Mouse (Mus musculus): ENCODE results near the gene Casp8. TPM values are rescaled to one million over a fixed set of nuclear protein-coding genes. Genes with fewer than 3 reads are reported as not detected.
A peak's percentile ranks its signal among the peaks of the same experiment; 100 is the strongest.

The Casp8 gene
- total and polyA plus RNA-seq, 3 experiments, result 36.2 to 59.3 (median 53.3) TPM

DNA sequence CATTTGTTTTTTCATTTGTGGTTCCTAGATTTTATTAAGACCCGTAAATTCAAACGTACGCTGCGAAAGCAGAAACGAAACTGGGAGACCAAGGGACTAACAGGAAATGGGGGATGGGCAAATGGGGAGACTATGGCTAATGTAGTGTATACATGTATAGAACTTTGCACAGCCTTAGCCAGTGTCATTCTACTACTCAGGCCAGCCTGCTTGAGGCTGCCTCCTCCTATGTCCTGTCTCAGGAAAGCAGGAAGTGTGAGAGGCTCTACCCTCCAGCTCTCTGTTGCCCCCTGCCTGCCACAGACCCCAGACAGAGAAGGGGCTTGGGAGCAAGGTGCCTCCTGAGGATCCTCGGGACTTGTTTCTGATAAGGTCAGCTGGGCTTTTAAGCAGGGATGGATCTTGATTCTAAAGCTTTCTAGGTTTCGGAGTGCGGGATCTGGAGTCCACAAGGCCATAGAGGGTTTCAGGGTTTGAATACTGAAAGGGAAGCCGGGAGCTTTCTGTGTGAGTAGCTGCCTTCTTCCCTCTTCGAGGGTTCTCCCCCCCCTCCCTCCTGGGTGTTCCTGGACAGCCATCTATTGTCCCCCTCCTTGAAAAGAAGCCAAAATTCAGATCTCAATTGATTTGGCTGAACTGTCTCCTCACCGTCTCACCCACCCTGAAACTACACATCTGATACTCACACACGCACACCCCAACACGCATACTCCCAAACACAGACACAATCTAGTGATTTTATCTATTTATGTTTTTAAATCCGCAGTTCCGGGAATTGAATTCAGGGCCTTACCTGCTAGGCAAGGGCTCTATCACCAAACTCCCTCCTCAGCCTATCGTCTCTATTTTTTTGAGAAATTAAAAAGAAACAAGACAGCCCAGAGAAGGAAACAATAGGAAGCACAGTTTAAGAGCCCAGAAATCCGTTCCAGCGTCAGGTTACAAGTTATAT is 7.4 kb downstream of the Casp8 start (continued):
- TF ChIP-seq ZNF384 (IDR thresholded peaks at IDR 0.05; ENCODE audit: low read depth, low read length), result no peak; the same call in 1 of the 2 replicates

DNA sequence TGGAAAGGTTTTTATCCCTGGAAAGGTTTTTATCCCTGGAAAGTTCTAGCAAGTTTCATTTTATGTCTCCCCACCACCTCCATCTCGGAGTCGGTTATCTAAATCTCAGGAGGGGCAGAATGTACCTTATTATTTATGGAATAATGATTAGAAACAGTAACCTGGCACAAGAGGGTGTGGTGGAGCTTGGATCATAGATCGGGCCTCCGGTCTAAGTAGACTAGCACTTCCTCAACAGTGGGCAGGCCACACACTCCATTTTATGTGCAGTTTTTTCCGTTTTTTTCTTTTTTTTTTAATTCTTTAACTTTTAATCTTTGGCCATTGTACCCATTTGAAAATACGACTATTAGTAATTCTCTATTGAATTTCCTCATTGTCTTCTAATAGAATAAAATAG is 8.4 kb downstream of the Casp8 start:
- H3K4me3 ChIP-seq (replicated peaks in 1 of 3; ENCODE audit: low read depth in 2 of 3, low read length in 2 of 3, poor library complexity in 1 of 3), result peak overlapping the region; percentile 59 to 72 (median 69)
- TF ChIP-seq RAD21 (IDR thresholded peaks at IDR 0.05; ENCODE audit: low read depth, low read length) (no peak), ELF1 (IDR thresholded peaks at IDR 0.05; ENCODE audit: low read depth, low read length) (no peak), E2F4 (IDR thresholded peaks at IDR 0.05; ENCODE audit: insufficient replicate concordance, low read depth, low read length) (no peak), HCFC1 (IDR thresholded peaks at IDR 0.05; ENCODE audit: low read depth, low read length) (no peak), CTCF (conservative IDR thresholded peaks at IDR 0.05 in 1 of 2, IDR thresholded peaks at IDR 0.05 in 1 of 2; ENCODE audit: low read depth in 2 of 2, low read length in 2 of 2) (0 out of 4 replicates have a peak, but pooled peaks of 1 of the 2 experiments have one; percentile 5)
- no peaks in the 10 kb centered on the region for H3K27me3 ChIP-seq (replicated peaks)
- peaks cover 50% of the 10 kb centered on the region for H3K79me2 ChIP-seq (replicated peaks; ENCODE audit: control insufficient read depth, extremely low read depth, insufficient read depth, poor library complexity, severe bottlenecking)
- peak overlapping the region; percentile 99 for H3K4me2 ChIP-seq (ENCODE audit: insufficient read depth, low read depth, poor library complexity, severe bottlenecking)
- H3K4me1 ChIP-seq (ENCODE audit: control insufficient read depth in 1 of 2, insufficient read depth in 2 of 2), result peaks cover 7 to 16% of the 10 kb centered on the region in 2 experiments
- peak overlapping the region; percentile 96 for H3K9ac ChIP-seq (ENCODE audit: insufficient read depth, low read depth)
- dilution Hi-C loops (cut with MboI; ENCODE audit: extremely low pct_ligation_motif_present, extremely low pct_unique_long_range_greater_than_20kb, low sequenced_read_pairs) (no loop called here), in situ Hi-C loops (cut with MboI; ENCODE audit: low pct_ligation_motif_present, low pct_unique_long_range_greater_than_20kb, low sequenced_read_pairs) (loop anchor here (10.0 kb wide), 1 partner anchor 91 kb away; no protein-coding TSS in a partner anchor)
- peak overlapping the region; percentile 74; the same call in 1 of the 2 replicates for H3K27ac ChIP-seq (ENCODE audit: insufficient read depth, low read depth)
- H3K9me3 ChIP-seq (replicated peaks; ENCODE audit: low read length), result peaks cover 6% of the 10 kb centered on the region
- peaks cover 18 to 43% of the 10 kb centered on the region in 2 experiments for H3K36me3 ChIP-seq (replicated peaks in 1 of 2; ENCODE audit: control insufficient read depth in 1 of 2, insufficient read depth in 1 of 2, low read length in 1 of 2)
- peak; percentile 44 for DNase-seq (ENCODE audit: extremely low read depth)

DNA sequence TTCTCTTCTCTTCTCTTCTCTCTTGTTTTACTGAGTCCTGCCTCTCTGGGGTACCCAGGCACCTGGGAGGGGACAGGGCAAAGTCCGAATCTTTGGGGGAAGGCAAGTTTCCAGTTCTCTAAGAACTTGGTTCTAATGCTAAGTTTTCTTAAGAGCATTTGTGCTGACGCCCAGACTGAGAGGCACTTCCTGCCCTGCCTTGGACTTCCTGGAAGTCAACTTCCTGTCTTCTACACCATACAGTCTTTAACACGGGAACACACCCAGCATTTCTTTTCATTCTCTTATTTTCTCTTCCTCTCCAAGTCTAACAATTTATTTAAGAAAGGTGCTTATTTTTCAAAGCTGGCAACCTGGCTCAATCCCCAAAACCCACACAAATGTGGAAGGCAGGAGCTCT is 11.5 kb downstream of the Casp8 start:
- no peak for DNase-seq (ENCODE audit: extremely low read depth)
- no peak overlapping the region for H3K4me2 ChIP-seq (ENCODE audit: insufficient read depth, low read depth, poor library complexity, severe bottlenecking)
- in situ Hi-C loops (cut with MboI; ENCODE audit: low pct_ligation_motif_present, low pct_unique_long_range_greater_than_20kb, low sequenced_read_pairs) (loop anchor here (10.0 kb wide), 1 partner anchor 88 kb away; no protein-coding TSS in a partner anchor), dilution Hi-C loops (cut with MboI; ENCODE audit: extremely low pct_ligation_motif_present, extremely low pct_unique_long_range_greater_than_20kb, low sequenced_read_pairs) (no loop called here)
- no peak overlapping the region for H3K27ac ChIP-seq (ENCODE audit: insufficient read depth, low read depth)
- H3K4me1 ChIP-seq (ENCODE audit: control insufficient read depth in 1 of 2, insufficient read depth in 2 of 2), result peaks cover 7 to 15% of the 10 kb centered on the region in 2 experiments
- H3K9me3 ChIP-seq (replicated peaks; ENCODE audit: low read length), result peaks cover 7% of the 10 kb centered on the region
- H3K79me2 ChIP-seq (replicated peaks; ENCODE audit: control insufficient read depth, extremely low read depth, insufficient read depth, poor library complexity, severe bottlenecking), result peaks cover 44% of the 10 kb centered on the region
- no peaks in the 10 kb centered on the region for H3K27me3 ChIP-seq (replicated peaks)
- H3K36me3 ChIP-seq (replicated peaks in 1 of 2; ENCODE audit: control insufficient read depth in 1 of 2, insufficient read depth in 1 of 2, low read length in 1 of 2), result peaks cover 9 to 30% of the 10 kb centered on the region in 2 experiments
- TF ChIP-seq UBTF (IDR thresholded peaks at IDR 0.05; ENCODE audit: low read depth, low read length), result no peak
- TF ChIP-seq USF1 (IDR thresholded peaks at IDR 0.05; ENCODE audit: low read depth, low read length), result no peak
- H3K9ac ChIP-seq (ENCODE audit: insufficient read depth, low read depth), result no peak overlapping the region
- H3K4me3 ChIP-seq (replicated peaks in 1 of 3; ENCODE audit: low read depth in 2 of 3, low read length in 2 of 3, poor library complexity in 1 of 3), result no peak overlapping the region

DNA sequence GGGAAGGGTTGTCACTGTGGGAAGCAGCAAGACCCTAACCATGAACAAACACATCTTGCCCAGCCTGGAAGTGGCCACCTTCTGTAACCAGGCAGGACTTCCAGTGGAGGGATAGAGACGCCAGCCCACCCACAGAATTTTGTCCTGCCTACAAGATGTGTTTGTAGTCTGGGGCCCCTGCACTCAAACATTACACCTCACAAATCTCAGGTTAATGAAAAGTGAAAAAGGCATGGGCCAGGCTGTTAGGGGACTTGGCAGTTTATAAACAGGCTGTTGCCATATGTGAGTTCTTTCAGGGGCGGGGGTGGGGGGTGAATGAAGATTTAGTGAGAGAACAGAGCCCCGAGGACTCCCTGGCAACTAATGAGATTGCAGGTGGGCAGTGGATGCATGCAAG is 31.1 kb downstream of the Casp8 start:
- DNase-seq (ENCODE audit: extremely low read depth), result no peak
- H3K27me3 ChIP-seq (replicated peaks), result no peaks in the 10 kb centered on the region
- H3K4me2 ChIP-seq (ENCODE audit: insufficient read depth, low read depth, poor library complexity, severe bottlenecking), result no peak overlapping the region
- H3K79me2 ChIP-seq (replicated peaks; ENCODE audit: control insufficient read depth, extremely low read depth, insufficient read depth, poor library complexity, severe bottlenecking), result peaks cover 4% of the 10 kb centered on the region
- peaks cover 2 to 30% of the 10 kb centered on the region in 2 experiments; a peak in 3 of 4 replicates for H3K4me1 ChIP-seq (ENCODE audit: control insufficient read depth in 1 of 2, insufficient read depth in 2 of 2)
- dilution Hi-C loops (cut with MboI; ENCODE audit: extremely low pct_ligation_motif_present, extremely low pct_unique_long_range_greater_than_20kb, low sequenced_read_pairs) (no loop called here), in situ Hi-C loops (cut with MboI; ENCODE audit: low pct_ligation_motif_present, low pct_unique_long_range_greater_than_20kb, low sequenced_read_pairs) (no loop called here)
- H3K9me3 ChIP-seq (replicated peaks; ENCODE audit: low read length), result peaks cover 6% of the 10 kb centered on the region
- H3K9ac ChIP-seq (ENCODE audit: insufficient read depth, low read depth), result no peak overlapping the region
- TF ChIP-seq JUN (IDR thresholded peaks at IDR 0.05; ENCODE audit: insufficient read depth, low read depth, low read length) (no peak), MAZ (IDR thresholded peaks at IDR 0.05; ENCODE audit: low read depth, low read length) (no peak), MEF2A (IDR thresholded peaks at IDR 0.05; ENCODE audit: borderline replicate concordance, low read depth, low read length) (no peak), CHD1 (IDR thresholded peaks at IDR 0.05; ENCODE audit: low read depth, low read length) (no peak), MAFK (IDR thresholded peaks at IDR 0.05; ENCODE audit: insufficient replicate concordance, low read length) (no peak)
- H3K4me3 ChIP-seq (replicated peaks in 1 of 3; ENCODE audit: low read depth in 2 of 3, low read length in 2 of 3, poor library complexity in 1 of 3), result no peak overlapping the region
- H3K36me3 ChIP-seq (replicated peaks in 1 of 2; ENCODE audit: control insufficient read depth in 1 of 2, insufficient read depth in 1 of 2, low read length in 1 of 2), result peaks cover 65 to 83% of the 10 kb centered on the region in 2 experiments
- H3K27ac ChIP-seq (ENCODE audit: insufficient read depth, low read depth), result no peak overlapping the region
